Mouse (Mus musculus) layer of hippocampus, postnatal 10 days (tissue): ENCODE results near the gene Rbp2. TPM values are rescaled to one million over a fixed set of nuclear protein-coding genes. Genes with fewer than 3 reads are reported as not detected.

Experiments
- DNase-seq, 2 experiments: peaks; one replicate each; pipeline ENCODE4 v3.0.0; 2021; ENCODE audit warnings: low spot score in 2 of 2
- long read RNA-seq: library from polyadenylated mRNA; stranded (forward); transcript quantifications from one replicate; pipeline ENCODE4 v2.0.0, GENCODE M21; 2023
- total RNA-seq, 2 experiments: library from RNA; stranded (reverse); gene quantifications; 2 replicates each; pipeline ENCODE4 v1.2.3; 2021

The Rbp2 gene
- under 1 TPM in 1 of 2 experiments, not detected in 1; 0.54 TPM for total RNA-seq
- long read RNA-seq, result 0 reads

DNA sequence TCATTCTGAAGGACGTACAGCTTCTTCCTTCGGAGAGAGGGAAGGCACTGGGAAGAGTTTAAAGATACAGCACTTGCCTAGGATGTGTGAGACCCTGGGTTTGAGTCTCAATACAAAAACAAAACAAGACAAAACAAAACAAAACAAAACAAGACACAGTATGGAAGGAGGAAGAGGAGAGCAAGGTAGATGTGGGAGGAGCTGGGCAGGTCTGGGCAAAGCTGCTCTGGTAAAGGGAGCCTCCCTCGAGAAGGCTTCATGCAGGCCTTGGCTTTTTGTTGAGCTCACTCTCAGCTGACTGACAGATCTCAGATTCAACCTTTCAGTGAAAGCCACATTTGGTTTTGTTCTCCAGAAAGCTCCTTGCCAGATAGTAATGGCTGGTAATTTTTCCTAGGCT, at the start of gene Rbp2:
Gene Rbp2 (plus strand): TSS at position 301 of the 400 bp plus-strand sequence.
- DNase-seq, result no peak

DNA sequence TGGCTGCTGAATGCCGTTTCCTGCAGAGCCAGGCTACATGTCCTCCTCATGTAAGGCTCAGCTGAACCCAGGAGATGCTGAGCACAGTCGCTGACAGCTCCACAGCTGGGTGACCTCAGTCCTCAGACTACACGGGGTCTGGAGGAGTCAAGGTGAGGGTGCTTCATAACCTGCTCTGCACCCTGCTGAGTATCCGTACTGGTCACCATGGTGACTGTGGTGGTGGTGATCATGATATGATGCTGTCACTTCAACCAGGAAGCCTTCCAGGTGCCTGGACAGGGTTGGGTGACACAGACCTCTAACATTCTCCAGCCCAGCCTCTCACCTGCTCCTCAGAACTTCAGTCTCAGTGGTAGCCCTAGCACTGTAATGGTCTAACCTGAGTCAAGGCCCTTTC, 48.1 kb upstream of the Rbp2 start:
- no peak for DNase-seq

DNA sequence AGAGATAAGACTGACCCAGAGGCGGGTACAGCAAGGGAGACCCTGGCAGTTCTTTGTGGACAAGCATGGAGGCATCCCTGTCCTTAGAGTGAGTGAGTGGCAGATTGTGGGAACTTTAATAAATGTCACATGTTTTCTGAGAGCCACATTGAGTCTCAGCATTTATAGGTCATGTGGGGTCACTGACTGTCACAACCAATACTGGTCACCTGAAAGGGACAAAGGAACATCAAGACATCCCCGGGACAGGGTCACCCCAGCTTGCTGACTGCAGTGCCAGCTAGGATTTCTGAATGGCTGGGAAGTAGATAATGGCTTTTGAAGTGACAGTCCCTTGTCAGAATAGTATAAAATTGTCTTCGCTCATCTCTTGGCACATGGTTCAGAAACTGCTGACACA, 46.8 kb upstream of the Rbp2 start:
- DNase-seq, result no peak

DNA sequence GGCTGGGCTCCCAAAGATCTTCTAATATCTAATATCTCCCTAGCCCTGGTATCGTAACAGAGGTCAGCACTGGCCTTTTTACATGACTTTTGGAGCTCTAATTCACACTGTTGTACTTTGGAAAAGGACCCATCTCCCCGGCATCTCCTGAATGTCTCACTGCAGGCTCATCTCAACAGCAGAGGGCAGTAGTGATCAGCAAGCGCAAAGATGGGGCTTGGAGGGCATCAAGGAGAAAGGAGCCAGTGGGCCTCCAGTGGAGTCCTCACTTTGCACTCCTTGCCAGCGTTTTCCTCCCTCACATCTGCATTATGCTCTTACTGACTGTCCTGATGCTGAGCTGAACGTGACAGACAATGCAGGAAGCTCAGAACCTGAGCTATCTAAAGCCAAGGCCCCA, 43.3 kb upstream of the Rbp2 start:
- peak; percentile 50 to 62 for DNase-seq

DNA sequence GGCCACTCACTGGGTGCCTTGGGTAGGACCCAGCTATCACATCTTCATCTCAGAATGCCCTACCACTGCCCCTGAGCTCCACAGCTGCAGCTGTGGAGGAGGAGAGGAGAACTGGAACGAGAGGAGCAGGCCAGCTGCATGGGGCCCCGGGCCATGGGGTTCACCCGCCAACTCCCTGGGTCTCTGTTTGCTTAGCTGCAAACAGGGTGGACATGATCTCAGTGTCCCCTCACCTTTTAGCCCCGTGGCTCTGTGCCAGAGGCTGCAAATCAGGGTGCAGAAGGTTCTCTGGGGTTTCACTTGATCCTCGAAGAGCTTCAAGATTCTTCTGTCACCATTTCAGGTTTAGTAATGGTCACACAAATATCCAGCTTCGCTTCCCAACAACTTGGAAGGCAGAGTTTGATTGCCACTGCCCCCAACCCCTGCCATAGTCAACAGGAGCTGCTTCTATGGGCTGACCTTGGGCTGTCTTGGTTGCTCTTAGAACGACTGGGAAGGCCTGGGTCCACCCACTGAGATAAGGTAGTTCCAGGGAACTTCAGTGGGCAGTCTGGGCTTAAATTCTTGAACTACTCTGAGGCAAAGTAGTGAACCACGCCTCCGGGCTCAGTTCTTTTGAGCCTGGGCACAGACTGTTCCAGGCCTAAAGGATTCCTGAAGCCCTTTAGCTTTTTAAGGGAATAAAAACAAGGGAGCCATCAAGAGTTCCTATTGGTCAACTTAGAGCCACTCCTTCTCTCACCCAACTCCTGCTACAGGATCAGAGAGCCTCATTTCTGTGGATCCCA, 40.4 kb upstream of the Rbp2 start:
- DNase-seq, result no peak

DNA sequence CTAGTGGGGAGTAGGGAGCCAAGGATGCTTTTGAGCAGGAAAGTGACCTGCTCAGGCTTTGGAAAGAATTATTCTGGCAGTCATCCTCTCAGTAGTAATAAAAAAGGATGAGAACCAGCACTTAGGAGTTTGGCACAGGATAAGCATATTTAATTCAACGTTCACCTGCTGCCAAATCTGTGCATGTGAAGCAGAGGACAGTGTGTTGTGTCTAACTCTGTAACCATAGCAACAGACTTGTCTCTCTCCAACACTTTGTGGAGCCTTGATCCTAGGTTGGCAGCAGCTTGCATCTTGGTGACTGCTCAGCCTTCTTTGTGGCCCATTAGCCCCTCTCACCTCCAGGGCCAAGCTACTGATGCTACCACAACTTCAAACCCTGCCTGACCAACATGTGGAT, 34.9 kb upstream of the Rbp2 start:
- no peak for DNase-seq

DNA sequence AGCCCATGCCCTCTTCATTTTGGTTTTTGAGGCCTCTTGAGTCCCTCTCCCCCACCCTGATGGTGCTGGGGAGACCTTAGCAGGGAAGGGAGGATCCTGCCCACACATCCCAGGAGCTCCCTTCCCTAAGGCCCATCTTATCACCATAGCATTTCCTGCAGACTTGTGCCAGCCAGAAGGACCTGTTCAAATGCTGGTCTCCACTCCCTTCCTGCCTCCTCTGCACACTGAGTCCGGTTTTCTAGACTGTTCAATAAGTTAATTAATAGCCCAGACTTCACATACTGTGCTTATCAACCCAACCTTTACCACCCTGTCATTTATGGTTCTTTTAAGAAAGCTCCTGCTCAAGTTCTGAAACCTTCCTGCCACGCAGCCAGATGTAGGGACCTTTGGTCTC, 19.2 kb upstream of the Rbp2 start:
- no peak for DNase-seq

DNA sequence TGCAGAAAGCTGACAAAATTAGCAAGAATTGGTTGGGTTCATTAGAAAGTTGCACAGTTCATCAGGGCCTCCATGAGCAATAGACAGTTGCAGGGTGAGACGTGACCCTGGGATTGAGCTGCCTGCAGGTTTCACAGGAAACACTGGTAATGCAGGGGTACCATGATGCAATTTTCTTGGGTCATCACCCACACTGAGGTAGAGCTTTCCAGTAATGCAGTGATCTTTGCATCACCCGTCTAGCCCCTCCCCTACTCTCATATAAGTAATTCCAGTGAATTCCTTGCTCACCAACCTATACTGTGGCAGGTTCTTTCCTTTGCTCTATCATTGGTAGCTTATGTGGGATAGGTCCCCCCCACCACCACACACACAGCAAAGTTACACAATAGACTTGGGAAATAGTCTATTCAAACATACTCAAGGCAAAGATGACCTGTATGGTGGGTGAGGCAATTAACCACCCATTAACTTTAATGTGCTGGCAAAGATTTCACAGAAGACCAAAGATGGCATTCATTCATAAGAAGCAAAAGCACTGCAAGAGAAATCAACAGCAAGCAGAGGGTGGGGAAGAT, 5.7 kb upstream of the Rbp2 start:
- DNase-seq, result no peak

DNA sequence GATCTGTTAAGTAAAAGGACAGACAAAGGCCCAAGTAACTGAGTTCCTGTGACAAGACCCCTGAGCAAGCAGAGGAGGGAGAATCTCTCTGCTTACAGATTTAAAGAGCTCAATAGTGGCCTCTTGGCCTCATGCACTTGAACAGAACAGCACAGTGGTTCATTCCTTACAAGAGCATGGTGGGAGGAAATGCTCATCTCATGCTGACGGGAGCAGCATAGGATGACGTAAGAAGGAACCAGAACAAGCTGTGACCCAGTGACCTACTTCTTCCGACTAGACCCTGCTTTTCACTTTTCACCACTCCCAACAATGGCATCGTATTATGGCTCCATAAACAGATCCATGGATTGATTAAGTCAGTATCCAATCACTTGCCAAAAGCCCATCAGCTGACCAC, 3.7 kb upstream of the Rbp2 start:
- no peak for DNase-seq

DNA sequence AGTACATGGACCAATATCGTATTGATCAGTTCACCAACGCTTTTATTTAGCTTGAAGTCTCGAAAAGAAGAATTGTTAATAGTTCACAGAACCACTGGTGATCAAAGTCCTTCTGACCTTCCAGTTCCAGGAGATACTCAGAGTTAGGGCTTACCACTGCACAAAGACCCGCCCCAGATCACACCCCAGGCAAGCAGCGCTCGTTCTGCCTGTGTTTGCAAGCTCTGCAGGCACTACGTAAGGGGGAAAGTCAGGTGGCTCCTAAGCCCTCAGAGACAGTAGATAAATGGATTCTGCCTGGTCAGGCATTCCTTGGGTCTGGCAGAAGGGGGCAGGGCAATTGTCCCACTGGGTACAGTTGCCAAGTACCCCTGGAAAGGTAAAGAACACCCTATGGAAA, 895 bp upstream of the Rbp2 start:
- no peak for DNase-seq

DNA sequence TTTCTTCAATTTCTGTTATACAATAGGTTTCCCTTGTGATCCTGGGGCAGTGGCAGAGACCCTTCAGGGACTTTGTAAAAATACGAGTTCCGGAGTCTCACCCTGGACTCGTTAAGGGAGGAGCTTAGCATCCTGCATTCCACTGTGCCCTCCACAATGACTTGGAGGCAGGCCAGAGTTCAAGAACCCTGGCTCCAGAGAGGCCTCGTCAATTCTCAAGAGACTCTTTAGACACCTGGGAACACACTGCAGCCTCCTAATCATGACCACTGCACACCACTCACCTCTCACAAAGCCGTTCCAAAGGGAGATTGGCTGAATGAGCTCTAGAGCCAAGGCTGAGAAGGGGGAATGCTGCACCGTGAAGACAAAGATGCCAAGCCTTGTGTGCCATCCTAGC, 1.4 kb downstream of the Rbp2 start:
- DNase-seq, result no peak

DNA sequence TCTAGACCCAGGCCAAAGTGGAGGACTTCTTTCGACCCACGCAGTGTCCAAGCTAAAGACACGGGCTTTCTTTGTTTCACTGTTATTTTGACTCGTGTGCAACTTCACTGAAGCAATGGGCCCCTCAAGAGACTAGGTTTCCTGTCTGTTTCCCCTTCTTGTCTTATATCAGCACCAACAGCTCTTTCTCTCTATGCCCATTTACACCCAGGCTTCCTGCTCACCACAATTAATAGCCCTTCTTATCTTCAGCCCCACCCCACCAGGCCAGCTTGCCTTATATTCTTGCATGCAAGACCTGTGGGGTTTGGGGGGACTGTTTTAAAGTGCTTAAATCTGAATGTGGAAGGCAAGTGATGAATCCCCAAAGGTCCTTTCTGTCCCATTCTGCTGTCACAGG, 3.6 kb downstream of the Rbp2 start:
- no peak for DNase-seq

DNA sequence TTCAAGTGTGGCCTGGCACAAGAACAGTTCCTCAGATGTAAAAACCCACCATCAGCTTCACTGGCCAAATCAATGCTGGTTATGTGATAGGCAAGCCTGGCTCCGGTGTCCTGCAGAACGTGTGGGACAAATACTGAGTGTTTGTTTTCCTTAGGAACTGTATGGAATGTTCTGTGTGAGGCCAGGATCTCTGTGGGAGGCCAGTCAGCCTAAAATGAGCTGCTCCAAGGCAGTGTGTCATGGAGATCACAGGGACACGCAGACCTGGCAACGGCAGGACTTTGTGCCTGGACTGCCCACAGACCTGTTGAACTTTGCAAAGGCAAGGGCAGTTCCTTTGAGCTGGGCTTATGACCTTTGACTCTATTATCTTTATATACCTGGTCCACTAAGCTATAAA, 4.2 kb downstream of the Rbp2 start:
- DNase-seq, result no peak

DNA sequence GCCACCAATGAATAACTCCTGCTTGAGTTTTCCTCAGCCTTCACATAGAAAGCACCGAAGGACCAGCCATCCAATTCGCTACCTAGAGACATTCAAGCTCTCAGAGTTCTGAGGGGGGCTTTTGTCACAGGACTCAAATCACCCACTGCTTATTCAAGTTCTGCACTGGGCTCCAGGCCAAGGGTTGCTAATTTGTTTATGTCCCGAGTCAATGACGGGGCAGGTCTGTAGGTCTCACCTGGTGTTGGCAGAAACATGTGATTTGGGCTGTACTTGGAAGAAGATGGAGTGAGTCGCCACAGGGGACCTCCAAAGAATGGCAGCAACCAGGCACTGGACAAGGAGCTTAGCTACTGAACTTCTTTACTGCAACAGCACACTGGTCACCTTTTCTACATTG, 5.2 kb downstream of the Rbp2 start:
- DNase-seq, result no peak

DNA sequence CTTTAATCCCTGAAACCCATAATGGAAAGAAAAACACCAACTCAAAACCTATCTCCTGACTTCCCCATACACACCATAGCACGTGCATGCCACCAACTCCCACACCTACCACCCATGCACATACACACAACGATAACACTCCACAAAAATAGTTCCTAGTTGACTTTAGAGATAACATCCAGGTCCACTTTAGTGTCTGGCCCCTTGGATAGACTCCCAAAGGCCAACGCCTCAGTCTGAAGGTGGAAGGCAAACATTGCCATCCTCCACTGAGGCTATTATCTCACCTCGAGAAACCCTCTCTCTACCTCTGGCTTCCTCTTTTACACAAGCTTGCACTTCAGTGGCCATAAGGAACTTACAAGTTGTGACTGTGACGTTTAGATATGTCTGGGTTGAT, 6.3 kb downstream of the Rbp2 start:
- DNase-seq, result no peak

DNA sequence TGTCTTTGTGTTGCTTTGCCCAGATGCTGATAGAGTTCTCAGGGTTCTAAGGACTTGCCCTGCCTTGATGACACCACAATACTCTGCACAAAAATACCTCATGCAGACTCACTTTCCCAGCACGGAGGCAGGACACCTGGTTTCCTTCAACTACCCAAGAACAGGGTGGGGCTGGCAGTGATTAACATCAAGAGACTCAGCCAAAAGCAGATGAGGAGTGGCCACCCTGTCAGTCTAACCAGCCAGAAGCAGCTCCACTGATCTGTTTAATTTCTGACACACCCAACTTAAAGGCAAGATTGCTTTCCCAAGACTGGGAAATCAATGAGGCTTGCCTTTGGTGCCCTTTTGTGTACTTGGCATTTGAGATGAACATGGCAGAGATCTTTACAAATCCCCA, 6.9 kb downstream of the Rbp2 start:
- DNase-seq, result no peak

DNA sequence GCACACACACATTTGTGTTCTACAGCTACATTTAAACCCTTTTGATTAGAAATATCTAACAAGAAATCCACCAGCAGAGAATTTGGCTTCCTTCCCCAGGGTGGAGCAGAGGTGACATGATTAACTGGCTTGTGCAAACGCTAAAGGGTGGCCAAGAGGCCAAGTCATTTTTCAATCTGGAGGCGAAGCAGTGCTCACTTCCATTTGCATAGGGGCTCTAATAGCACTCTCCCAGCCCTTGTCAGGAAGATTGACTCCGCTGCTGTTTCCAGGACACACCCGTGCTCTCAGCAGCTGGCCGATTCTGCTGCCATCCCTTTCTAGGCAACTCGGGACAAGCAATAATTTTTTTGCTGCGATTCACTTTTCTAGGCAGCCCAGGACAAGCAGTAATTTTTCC, 11.2 kb downstream of the Rbp2 start:
- DNase-seq, result no peak

DNA sequence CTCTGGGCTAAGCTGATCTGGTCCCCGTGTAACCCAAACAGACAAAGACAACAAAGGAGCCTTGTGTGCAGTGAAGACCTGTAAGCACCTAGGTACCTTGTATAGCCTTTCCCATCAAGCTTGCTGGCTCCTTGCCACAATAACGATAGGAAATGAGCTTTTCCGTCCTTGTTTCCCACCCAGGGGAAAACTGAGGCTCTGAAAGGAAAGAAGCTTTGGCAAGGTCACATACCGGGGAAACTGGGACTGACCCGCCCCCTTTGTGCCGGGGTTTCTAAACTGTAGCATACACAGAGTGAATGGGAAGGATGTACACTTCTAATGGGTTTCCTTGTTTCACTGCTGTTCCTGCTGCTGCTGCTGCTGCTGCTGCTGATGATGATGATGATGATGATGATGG, 12.1 kb downstream of the Rbp2 start:
- no peak for DNase-seq

DNA sequence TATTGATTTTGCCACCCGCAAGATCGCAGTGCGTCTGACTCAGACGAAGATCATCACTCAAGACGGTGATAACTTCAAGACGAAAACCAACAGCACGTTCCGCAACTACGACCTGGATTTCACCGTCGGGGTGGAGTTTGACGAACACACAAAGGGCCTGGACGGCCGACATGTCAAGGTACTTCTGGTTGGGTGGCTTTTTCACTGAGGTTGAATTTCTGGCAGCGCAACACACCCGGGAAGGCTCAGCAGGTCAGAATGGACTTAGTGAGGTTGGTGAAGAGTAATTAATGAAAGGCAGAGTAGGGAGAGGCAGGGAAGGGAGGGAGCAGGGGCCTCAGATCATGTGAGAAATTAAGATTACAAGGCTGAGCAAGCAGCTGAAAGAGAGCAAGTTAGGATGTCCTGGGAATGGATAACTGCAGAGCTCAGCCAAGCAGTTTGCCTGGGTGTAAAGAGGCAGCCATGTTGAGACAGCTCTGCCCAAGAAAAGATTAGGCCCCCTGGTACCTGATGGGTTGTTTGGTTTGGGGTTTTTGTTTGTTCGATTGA, 12.9 kb downstream of the Rbp2 start:
- DNase-seq, result no peak

DNA sequence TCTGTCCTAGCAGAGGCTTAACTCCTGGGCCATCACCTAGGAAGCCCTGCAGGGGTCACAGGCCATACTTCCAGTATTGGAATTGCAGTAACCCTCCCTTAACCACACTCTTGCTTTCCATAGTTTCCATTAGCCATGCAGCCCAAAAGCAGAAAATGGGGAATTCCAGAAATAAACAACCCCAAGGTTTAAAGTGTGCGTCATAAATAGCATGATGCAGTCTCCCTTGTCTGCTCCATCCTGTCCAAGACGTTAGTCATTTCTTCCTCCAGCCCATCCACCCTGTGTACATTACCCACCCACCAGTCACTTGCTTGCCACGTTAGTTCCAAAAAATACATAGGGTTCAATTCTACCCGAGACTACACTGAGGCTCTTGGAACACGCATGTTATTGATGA, 13.7 kb downstream of the Rbp2 start:
- no peak for DNase-seq

DNA sequence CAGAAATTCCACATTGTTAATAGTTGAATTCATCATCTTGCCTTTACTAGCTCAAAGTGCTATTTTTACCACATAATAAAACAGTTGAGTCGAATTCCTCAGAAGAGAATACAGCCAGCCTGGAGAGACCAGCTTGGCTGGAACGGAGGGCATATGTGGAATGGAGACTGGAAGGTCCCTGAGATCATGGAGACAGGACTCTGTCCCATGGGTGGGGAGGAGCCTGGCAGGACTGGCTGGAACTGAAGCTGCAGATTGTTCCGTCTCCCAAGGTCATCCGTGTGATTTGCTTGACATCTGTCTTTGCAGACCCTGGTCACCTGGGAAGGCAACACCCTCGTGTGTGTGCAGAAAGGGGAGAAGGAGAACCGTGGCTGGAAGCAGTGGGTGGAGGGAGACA, 21.6 kb downstream of the Rbp2 start:
- no peak for DNase-seq

DNA sequence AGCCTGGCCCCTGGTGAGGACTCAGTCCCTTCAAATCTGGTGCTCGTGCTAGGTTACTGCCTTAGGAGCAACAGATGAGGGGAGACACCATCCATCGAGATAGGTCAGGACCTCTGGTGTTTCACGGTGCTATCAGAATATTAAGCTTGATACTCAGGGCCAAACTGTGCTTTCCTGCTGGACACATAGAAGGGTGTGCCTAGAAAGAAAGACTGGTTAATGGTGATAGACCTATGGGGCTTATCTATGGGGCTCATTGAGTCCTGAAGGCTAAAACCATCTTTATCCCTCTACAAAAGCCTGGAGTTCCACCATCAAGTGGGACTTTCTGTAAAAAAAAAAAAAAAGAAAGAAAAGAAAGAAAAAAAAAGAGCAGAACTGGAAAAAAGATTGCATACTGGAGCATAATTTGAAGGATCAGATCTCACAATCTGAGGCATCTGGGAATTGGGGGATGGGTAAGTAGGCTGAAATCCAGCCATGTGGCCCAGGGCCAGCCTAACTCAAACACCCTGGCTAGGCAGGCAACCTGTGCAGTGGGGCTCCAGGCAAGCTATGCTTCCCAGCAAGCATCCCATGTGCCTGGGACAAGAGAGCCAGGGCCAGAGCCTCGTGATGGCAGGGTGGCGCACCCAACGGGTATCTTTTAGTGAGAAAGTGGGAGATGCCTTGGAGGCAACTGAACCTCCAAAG, 24.6 kb downstream of the Rbp2 start:
- DNase-seq, result no peak
